Comparison of ENCODE assay signal across 16 mouse cellular contexts in the genomic region with DNA sequence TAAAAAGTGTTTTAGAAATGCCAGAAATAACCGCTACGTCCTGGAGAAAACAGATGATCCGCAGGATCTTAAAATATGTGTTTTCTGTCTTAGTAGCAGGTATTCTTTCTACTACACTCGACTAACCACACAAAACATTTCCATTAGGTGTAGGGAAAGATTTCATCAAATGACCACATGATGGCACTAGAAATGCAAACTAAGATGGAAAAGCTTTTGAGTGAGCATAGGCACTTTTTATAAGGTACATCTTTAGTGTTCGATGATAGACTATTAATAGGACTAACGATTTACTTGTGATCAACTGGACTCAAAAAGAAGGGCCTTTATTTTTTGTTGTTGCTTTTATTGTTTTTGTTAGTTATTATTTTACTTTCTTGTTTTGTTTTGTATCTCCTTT.
DNase-seq lines count a peak whose midpoint lies in the region; ATAC-seq and TF ChIP-seq lines count a peak whose summit lies in the region.
"Had no signal": no experiment of that assay in that cellular context is flagged by ENCODE, and none has a peak within 500 bp of the region (broad histone marks: within the 10 kb centered on the region; RNA-seq: fewer than 3 reads in every experiment).

No protein-coding gene starts in this region.

- peak; percentile 45 for TF ChIP-seq CTCF in heart, adult 2 months (IDR thresholded peaks at IDR 0.05)
- TF ChIP-seq CTCF in lung, embryonic 14.5 days (IDR thresholded peaks at IDR 0.05; ENCODE audit: low read depth): peak; percentile 35

- 58% methylated on average over 6 of the region's 6 CpGs for WGBS in heart, adult 2 months
- WGBS in heart, embryonic 12.5 days: 61% methylated on average over 6 of the region's 6 CpGs
- 75% methylated on average over 6 of the region's 6 CpGs for WGBS in lung, embryonic 14.5 days

- no peak for TF ChIP-seq POLR2A in heart, adult 2 months (IDR thresholded peaks at IDR 0.05; ENCODE audit: insufficient read depth, low read depth, low read length)

- H3K27ac ChIP-seq in heart, adult 2 months: no peak overlapping the region
- no peak overlapping the region for H3K27ac ChIP-seq in heart, embryonic 12.5 days (ENCODE audit: poor library complexity, severe bottlenecking)
- no peak overlapping the region for H3K27ac ChIP-seq in lung, embryonic 14.5 days (ENCODE audit: low read depth)
- H3K27ac ChIP-seq: heart, embryonic 10.5 days; hindbrain, embryonic 13.5 days; limb, embryonic 15.5 days; lung, embryonic 15.5 days; midbrain, embryonic 10.5 days; neural tube, embryonic 13.5 days had no signal

- H3K4me3 ChIP-seq in heart, adult 2 months: no peak overlapping the region
- H3K4me3 ChIP-seq in heart, embryonic 12.5 days: no peak overlapping the region
- H3K4me3 ChIP-seq in lung, embryonic 14.5 days (ENCODE audit: low read depth, low read length): no peak overlapping the region
- H3K4me3 ChIP-seq: heart, embryonic 10.5 days; hindbrain, embryonic 13.5 days; limb, embryonic 15.5 days; lung, embryonic 15.5 days; midbrain, embryonic 10.5 days; neural tube, embryonic 13.5 days had no signal

- no peaks in the 10 kb centered on the region for H3K79me2 ChIP-seq in heart, adult 2 months (replicated peaks; ENCODE audit: control insufficient read depth, insufficient read depth, low read length)

- H3K4me2 ChIP-seq in heart, embryonic 12.5 days: no peak overlapping the region
- H3K4me2 ChIP-seq in lung, embryonic 14.5 days: no peak overlapping the region
- H3K4me2 ChIP-seq: hindbrain, embryonic 13.5 days; limb, embryonic 15.5 days; lung, embryonic 15.5 days; neural tube, embryonic 13.5 days had no signal

- no peaks in the 10 kb centered on the region for H3K27me3 ChIP-seq in heart, adult 2 months (ENCODE audit: control insufficient read depth, insufficient read depth, low read length)
- H3K27me3 ChIP-seq in heart, embryonic 12.5 days (replicated peaks): no peaks in the 10 kb centered on the region
- no peaks in the 10 kb centered on the region for H3K27me3 ChIP-seq in lung, embryonic 14.5 days (ENCODE audit: insufficient read depth, low read length)
- H3K27me3 ChIP-seq: hindbrain, embryonic 13.5 days; limb, embryonic 15.5 days; lung, embryonic 15.5 days; neural tube, embryonic 13.5 days had no signal

- no peak for ATAC-seq in heart, embryonic 12.5 days (ENCODE audit: insufficient number of reproducible peaks, low FRiP score)
- no peak for ATAC-seq in lung, embryonic 14.5 days (ENCODE audit: insufficient read depth)

- no peak for DNase-seq in heart, adult 2 months
- peak; percentile 42 for DNase-seq in lung, embryonic 14.5 days
- DNase-seq in lung, postnatal 14 days: no peak
- DNase-seq in R1 (ENCODE audit: low read depth, low spot score): peak; percentile 16
- peak; percentile 3 for DNase-seq in retina, postnatal 7 days (ENCODE audit: low read depth, low spot score)
- DNase-seq in natural killer cell, adult 2 months (ENCODE audit: low spot score in 2 of 2): no peak
- DNase-seq: kidney, postnatal 14 days; right cerebral cortex, adult 18-20 months; thymus, adult 2 months had no signal

- no peaks in the 10 kb centered on the region for H3K9me3 ChIP-seq in heart, embryonic 12.5 days (replicated peaks)
- no peaks in the 10 kb centered on the region for H3K9me3 ChIP-seq in lung, embryonic 14.5 days (ENCODE audit: low read depth, low read length)
- H3K9me3 ChIP-seq: heart, embryonic 10.5 days; hindbrain, embryonic 13.5 days; limb, embryonic 15.5 days; lung, embryonic 15.5 days; midbrain, embryonic 10.5 days; neural tube, embryonic 13.5 days had no signal

- no peaks in the 10 kb centered on the region for H3K36me3 ChIP-seq in heart, adult 2 months (ENCODE audit: control insufficient read depth, insufficient read depth, low read length)
- H3K36me3 ChIP-seq in heart, embryonic 12.5 days: no peaks in the 10 kb centered on the region
- no peaks in the 10 kb centered on the region for H3K36me3 ChIP-seq in lung, embryonic 14.5 days (ENCODE audit: insufficient read depth)
- H3K36me3 ChIP-seq: heart, embryonic 10.5 days; hindbrain, embryonic 13.5 days; limb, embryonic 15.5 days; lung, embryonic 15.5 days; midbrain, embryonic 10.5 days; neural tube, embryonic 13.5 days had no signal

- H3K9ac ChIP-seq in heart, adult 2 months (ENCODE audit: low read depth, low read length): no peak overlapping the region
- no peak overlapping the region for H3K9ac ChIP-seq in heart, embryonic 12.5 days
- H3K9ac ChIP-seq in lung, embryonic 14.5 days: no peak overlapping the region
- H3K9ac ChIP-seq: hindbrain, embryonic 13.5 days; limb, embryonic 15.5 days; lung, embryonic 15.5 days; neural tube, embryonic 13.5 days had no signal

- intact Hi-C loops in heart, adult 2 months (cut with DNase I): no loop called here

- no peak for TF ChIP-seq EP300 in heart, adult 2 months (IDR thresholded peaks at IDR 0.05; ENCODE audit: insufficient read depth, low read depth, low read length)

- no peaks in the 10 kb centered on the region for H3K4me1 ChIP-seq in heart, adult 2 months (ENCODE audit: control insufficient read depth, insufficient read depth, low read length)
- no peaks in the 10 kb centered on the region for H3K4me1 ChIP-seq in heart, embryonic 12.5 days (replicated peaks)
- no peaks in the 10 kb centered on the region for H3K4me1 ChIP-seq in lung, embryonic 14.5 days (ENCODE audit: insufficient read depth)
- H3K4me1 ChIP-seq: heart, embryonic 10.5 days; hindbrain, embryonic 13.5 days; limb, embryonic 15.5 days; lung, embryonic 15.5 days; midbrain, embryonic 10.5 days; neural tube, embryonic 13.5 days had no signal

Comparison
In these comparisons a context has a peak if more than half of its experiments do, and no peak if none do; other contexts are left out.
1. DNase-seq: peak in lung, embryonic 14.5 days (single experiment), R1 (single experiment) and retina, postnatal 7 days (single experiment); none in heart, adult 2 months (0 of 2), lung, postnatal 14 days (single experiment) and natural killer cell, adult 2 months (0 of 2).